Mouse (Mus musculus) retina, adult 2 months (tissue): ENCODE measurements around the gene Pde4d.

Experiments used
- DNase-seq: peaks from one replicate; pipeline ENCODE4 v3.0.0-alpha.2; 2012; ENCODE audit warnings: low read depth, low spot score

Gene Pde4d

GRCm38 (mm10) chr13:109915501-109915900, 1465.8 kb downstream of the Pde4d start:
- DNase-seq, result no peak

GRCm38 (mm10) chr13:109915964-109916363, 1466.2 kb downstream of the Pde4d start:
- no peak for DNase-seq

GRCm38 (mm10) chr13:109917551-109917950, 1467.8 kb downstream of the Pde4d start:
- DNase-seq, result no peak

- DNase-seq, result no peak
These were observed 1468.9 kb downstream of the Pde4d start for GRCm38 (mm10) chr13:109918631-109919030.

- no peak for DNase-seq
These were observed 1470.5 kb downstream of the Pde4d start for GRCm38 (mm10) chr13:109920256-109920655.

GRCm38 (mm10) chr13:109921336-109922038, 1471.7 kb downstream of the Pde4d start:
- no peak for DNase-seq

- no peak for DNase-seq
These were observed 1472.5 kb downstream of the Pde4d start for GRCm38 (mm10) chr13:109922228-109922627.

GRCm38 (mm10) chr13:109922782-109923181, 1473.0 kb downstream of the Pde4d start:
- DNase-seq, result no peak

GRCm38 (mm10) chr13:109924771-109925170, 1475.0 kb downstream of the Pde4d start:
- DNase-seq, result no peak

GRCm38 (mm10) chr13:109926277-109926920, 1476.7 kb downstream of the Pde4d start:
- DNase-seq, result no peak

GRCm38 (mm10) chr13:109927782-109928181, 1478.0 kb downstream of the Pde4d start:
- no peak for DNase-seq

GRCm38 (mm10) chr13:109932688-109933087, 1482.9 kb downstream of the Pde4d start:
- no peak for DNase-seq

GRCm38 (mm10) chr13:109933554-109933953, 1483.8 kb downstream of the Pde4d start:
- no peak for DNase-seq

GRCm38 (mm10) chr13:109936866-109937265, 1487.1 kb downstream of the Pde4d start:
- no peak for DNase-seq

- no peak for DNase-seq
These were observed 1495.2 kb downstream of the Pde4d start for GRCm38 (mm10) chr13:109944822-109945551.

- DNase-seq, result no peak
These were observed 1501.7 kb downstream of the Pde4d start for GRCm38 (mm10) chr13:109951466-109951865.

- no peak for DNase-seq
These were observed 1504.4 kb downstream of the Pde4d start for GRCm38 (mm10) chr13:109954189-109954588.

- DNase-seq, result no peak
These were observed 1508.2 kb downstream of the Pde4d start for GRCm38 (mm10) chr13:109957953-109958352.

GRCm38 (mm10) chr13:109982821-109983443, 1533.2 kb downstream of the Pde4d start:
- no peak for DNase-seq

GRCm38 (mm10) chr13:109985411-109985810, 1535.7 kb downstream of the Pde4d start:
- DNase-seq, result no peak

- no peak for DNase-seq
These were observed 1536.1 kb downstream of the Pde4d start for GRCm38 (mm10) chr13:109985892-109986291.
